Comparison of ENCODE assay signal across 7 mouse cellular contexts in the genomic region with DNA sequence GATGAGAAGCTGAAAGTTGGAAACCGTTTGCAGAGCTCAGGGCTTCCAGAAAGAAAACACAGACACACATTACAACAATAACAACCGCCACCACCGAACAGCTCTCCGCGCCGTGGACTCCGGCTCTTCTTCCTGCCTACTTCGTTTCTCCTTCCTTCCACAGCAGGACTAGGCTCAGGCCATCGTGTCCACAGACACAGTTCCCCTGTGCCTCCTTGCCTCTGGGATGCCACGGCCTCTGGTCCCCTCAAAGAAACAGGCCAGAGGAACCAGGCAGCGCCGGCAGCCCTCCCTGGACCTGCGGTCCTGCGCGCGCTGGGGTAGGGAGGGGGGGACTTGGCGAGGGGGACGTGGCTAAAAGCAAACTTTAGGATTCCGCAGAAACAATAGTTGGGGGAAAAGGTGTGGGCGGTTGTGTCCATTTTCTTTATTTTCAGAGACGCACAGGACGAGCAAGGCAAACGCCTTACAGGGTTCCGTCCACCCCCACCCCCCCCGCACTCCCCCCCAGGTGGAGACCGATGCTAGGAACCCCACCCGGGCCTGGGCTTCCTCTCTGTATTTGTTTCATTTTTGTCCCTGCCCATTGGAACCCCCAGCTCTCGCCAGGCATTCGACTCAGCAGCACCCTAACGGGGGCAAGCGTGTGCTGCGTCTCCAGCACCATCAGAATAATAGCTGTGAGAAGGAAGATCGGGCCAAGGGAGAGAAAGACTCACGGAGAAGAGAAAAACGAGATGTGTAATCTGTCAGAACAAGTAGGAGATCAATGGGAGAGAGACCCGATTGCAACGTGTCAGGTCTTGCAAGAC. TPM values are rescaled to one million over a fixed set of nuclear protein-coding genes. Genes with fewer than 3 reads are reported as not detected.
DNase-seq lines count a peak whose midpoint lies in the region; ATAC-seq and TF ChIP-seq lines count a peak whose summit lies in the region.

No protein-coding gene starts in this region.

- under 1% methylated on average over 37 of the region's 37 CpGs for WGBS in heart, embryonic 16.5 days

- no peaks in the 10 kb centered on the region for H3K36me3 ChIP-seq in E14TG2a.4 (ENCODE audit: insufficient read depth, low read length)
- H3K36me3 ChIP-seq in heart, embryonic 16.5 days (ENCODE audit: control insufficient read depth, insufficient read depth) = no peaks in the 10 kb centered on the region

- H3K9ac ChIP-seq in heart, embryonic 16.5 days (ENCODE audit: low read length) = peak overlapping the region; percentile 89

- peak overlapping the region; percentile 55 for H3K27ac ChIP-seq in embryonic fibroblast, embryonic 13.5 days (ENCODE audit: insufficient read depth, low read length)
- H3K27ac ChIP-seq in heart, embryonic 16.5 days (ENCODE audit: low read length) = peak overlapping the region; percentile 98

- H3K27me3 ChIP-seq in E14TG2a.4 (ENCODE audit: insufficient read depth, low read length) = peaks cover 48% of the 10 kb centered on the region
- H3K27me3 ChIP-seq in heart, embryonic 16.5 days (ENCODE audit: control insufficient read depth, insufficient read depth, low read length) = no peaks in the 10 kb centered on the region

- H3K4me3 ChIP-seq in E14TG2a.4 (replicated peaks; ENCODE audit: low read length) = peak overlapping the region; percentile 87
- peak overlapping the region; percentile 67 for H3K4me3 ChIP-seq in embryonic fibroblast, embryonic 13.5 days (ENCODE audit: insufficient read depth, low read length)
- peak overlapping the region; percentile 93 for H3K4me3 ChIP-seq in heart, embryonic 16.5 days (ENCODE audit: low read length)

- peak; percentile 39; the same call in 1 of the 2 replicates for TF ChIP-seq POLR2A in embryonic fibroblast, embryonic 13.5 days (IDR thresholded peaks at IDR 0.05; ENCODE audit: low read depth, low read length)

- no peak for TF ChIP-seq CTCF in E14TG2a.4 (conservative IDR thresholded peaks at IDR 0.05; ENCODE audit: low read length)
- TF ChIP-seq CTCF in embryonic fibroblast, embryonic 13.5 days (IDR thresholded peaks at IDR 0.05; ENCODE audit: borderline replicate concordance, insufficient read depth, low read length) = no peak

- peak; percentile 64 for DNase-seq in adrenal gland, postnatal 10 days
- DNase-seq in kidney, postnatal 4 days = peak; percentile 58 to 66
- peak; percentile 48 for DNase-seq in mesoderm, embryonic 11.5 days (ENCODE audit: low read depth, low spot score)
- DNase-seq in spleen, postnatal 10 days (ENCODE audit: low spot score in 2 of 2) = peak; percentile 64 to 78

- peaks cover 60% of the 10 kb centered on the region for H3K4me1 ChIP-seq in E14TG2a.4 (replicated peaks; ENCODE audit: low read depth, low read length)
- peaks cover 2% of the 10 kb centered on the region; the same call in 1 of the 2 replicates for H3K4me1 ChIP-seq in embryonic fibroblast, embryonic 13.5 days (ENCODE audit: control insufficient read depth, insufficient read depth, low read length)
- H3K4me1 ChIP-seq in heart, embryonic 16.5 days (ENCODE audit: control insufficient read depth, insufficient read depth, low read length) = peaks cover 17% of the 10 kb centered on the region

- ATAC-seq in heart, embryonic 16.5 days (replicated peaks; ENCODE audit: extremely low read depth, insufficient read depth, low FRiP score) = no peak

- no peaks in the 10 kb centered on the region for H3K9me3 ChIP-seq in E14TG2a.4 (ENCODE audit: low read length)
- no peaks in the 10 kb centered on the region for H3K9me3 ChIP-seq in heart, embryonic 16.5 days (replicated peaks; ENCODE audit: control insufficient read depth, low read length)

- peak overlapping the region; percentile 82 for H3K4me2 ChIP-seq in heart, embryonic 16.5 days (ENCODE audit: low read depth, low read length)

RNA-seq across cellular contexts. Expression of a gene that starts 1.4 kb away (rescaled TPM):
- total RNA-seq in adrenal gland, postnatal 10 days (2021) = 10 to 100 TPM; 31.0 to 31.7 TPM
- polyA plus RNA-seq in embryonic fibroblast, embryonic 13.5 days (2011; ENCODE audit: insufficient read length, low read depth, missing spikeins) = 17.5 and 19.8 TPM in 2 replicates
- 28.7 and 40.7 TPM in 2 replicates for polyA plus RNA-seq in heart, embryonic 16.5 days (2015; fragmentation: Nextera tagmentation; extraction: Ambion mirVana)

RNA-seq across cellular contexts. Expression of a gene that starts 59.8 kb away (rescaled TPM):
- total RNA-seq in adrenal gland, postnatal 10 days (2021) = not detected
- polyA plus RNA-seq in embryonic fibroblast, embryonic 13.5 days (2011; ENCODE audit: insufficient read length, low read depth, missing spikeins) = not detected in 2 replicates
- 3.5 TPM in 1 of 2 replicates, not detected in the other for polyA plus RNA-seq in heart, embryonic 16.5 days (2015; fragmentation: Nextera tagmentation; extraction: Ambion mirVana)
